Mouse (Mus musculus): ENCODE results near the gene Hoxa9.

Hoxa9 gene

DNA sequence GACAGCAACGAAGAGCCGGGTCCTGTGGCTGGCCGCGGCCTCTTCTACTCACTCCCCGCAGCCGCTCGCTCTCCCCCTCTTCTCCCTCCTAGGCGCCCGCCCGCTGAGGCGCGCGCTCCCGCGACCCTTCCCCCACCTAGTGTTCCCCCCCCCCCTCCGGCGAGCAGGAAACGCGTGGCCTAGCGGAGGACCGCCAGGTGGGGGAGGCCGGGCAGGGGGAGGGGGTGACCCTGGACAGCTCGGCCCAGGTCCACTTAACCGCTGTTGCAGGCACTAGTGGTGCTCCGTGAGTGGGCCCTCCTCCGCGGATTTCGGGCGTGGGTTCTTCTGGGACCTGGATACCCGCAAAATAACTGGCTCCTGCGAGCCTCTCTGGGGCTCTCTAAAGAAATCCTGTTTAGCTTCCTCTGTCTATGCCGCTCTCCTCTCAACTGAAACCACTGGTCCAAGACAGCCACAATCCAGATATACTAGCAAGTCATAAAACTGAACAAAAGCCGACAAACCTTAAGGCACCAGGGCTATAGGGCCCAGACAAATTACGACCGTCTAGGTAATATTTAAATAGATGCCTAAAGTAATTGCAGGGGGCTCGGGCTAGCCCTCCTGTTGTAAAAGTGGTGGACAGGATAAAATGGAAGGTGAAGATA lies at the start of gene Hoxa9:
TSS of gene Hoxa9 (minus strand) at position 574 of the 650 bp plus-strand sequence.
- DNase-seq: no peak

DNA sequence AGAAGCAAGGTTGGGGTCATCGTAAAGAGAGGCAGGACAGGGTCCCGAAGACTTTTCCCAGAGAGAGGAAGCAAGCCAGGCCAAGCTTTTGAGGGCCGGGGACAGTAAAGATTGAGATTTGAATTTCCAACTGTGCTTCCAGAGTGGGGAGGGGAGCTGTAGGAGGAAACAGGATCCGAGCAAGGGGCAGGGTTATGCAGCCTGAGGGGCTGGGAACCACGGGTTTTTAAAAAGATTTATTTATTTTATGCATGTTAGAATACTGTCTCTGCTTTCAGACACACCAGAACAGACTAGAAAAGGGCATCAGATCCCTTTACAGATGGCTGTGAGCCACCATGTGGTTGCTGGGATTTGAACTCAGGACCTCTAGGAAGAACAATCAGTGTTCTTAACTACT lies 46.0 kb upstream of the Hoxa9 start:
- DNase-seq: no peak

DNA sequence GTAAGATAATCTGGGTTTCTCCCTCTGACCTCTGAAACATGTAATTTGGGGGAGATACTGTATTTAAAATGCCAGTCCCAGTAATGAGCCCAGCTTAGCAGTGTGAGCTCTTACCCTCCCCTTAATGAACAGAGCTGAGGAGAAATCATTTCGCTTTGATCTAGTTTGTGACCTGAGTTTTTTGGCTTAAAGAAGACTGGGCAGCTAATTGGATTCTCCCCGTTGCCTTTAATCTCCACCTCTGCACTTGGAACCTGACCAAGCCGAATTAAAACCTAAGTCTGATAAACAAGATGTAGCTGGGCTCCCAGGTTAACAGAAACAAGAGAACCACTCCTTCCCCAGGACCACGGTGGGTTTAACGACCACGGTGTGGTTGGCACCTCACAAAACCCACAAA lies 45.5 kb upstream of the Hoxa9 start:
- no peak for DNase-seq

DNA sequence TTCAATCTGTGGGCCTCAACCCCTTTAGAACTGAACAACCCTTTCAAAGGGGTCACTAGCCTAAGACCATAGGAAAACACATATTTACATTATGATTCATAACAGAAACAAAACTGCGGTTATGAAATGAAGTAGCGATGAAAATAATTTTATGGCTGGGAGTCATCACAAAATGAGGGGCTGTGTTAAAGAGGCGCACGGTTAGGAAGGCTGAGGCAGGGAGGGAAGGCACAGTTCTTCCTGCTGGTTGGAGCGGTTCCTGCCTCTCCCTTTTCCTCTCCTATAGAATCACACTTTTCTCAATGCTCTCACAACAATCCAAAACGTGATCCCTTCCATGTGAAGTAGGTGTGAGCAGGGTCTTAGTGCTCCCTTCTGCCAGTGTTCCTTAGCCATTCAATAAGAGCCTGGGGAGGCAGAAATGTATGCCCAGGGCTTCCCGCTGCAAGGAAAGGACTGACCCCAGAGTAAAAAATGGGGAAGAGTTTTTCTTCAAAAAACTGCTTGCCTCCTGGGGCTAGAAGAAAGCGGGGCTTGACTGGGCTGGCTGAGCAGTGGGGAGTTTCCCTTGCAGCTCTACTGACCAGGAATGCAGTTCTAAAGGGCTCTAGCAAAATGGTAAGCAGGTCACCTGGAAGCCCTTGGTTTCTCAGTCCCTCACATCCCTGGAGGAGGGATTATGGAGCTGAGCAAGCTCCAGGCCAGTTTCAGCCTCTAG lies 44.8 kb upstream of the Hoxa9 start:
- no peak for DNase-seq

DNA sequence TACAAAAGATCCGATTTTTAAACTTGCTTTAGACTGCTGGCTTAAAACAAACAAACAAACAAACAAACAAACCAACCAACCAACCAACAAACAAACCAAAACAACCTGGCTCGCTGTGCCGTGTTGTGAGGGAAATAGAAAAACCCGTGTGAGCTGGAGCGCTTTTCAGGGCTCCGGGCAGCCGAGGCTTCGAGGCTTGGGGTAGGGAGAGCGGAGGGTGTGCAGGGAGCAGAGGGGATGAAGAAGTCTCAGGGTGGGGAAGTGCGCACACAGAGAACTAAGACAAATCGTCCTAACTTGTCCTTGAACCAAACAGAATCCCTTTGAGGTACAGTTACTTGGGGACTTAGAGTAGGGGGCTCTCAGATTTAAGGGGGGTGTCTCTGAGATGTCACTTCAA lies 43.7 kb upstream of the Hoxa9 start:
- DNase-seq: no peak

DNA sequence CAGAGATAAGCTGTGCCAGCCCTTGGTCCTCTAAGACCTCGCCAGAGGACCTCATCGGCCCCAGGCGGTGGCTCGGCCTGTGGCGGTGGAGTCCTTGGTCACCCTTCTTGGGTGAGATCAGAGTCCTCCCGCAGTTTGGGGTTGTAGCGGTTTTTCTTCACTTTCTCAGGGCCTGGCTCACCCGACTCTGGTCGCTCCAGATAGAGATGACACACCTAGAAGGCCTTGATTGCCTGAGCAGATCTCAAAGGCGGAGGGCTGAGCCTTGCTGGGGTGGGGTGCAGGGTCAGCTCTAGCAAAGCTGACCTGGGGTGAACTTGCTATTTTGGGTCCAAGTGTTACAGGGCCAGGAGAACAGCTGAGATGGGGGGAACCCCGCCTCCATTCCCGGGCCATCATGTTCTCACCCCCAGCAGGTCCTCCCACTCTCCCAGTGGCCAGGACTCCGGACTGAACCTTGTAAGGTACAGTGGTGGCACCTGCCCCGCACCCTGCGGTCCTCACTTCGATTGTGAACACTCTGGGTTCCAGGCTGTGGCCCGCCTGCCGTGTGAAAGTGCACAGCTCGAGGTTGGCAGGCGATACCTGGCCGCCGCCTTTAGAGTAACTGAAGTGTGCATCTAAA lies 42.9 kb upstream of the Hoxa9 start:
- DNase-seq: no peak

DNA sequence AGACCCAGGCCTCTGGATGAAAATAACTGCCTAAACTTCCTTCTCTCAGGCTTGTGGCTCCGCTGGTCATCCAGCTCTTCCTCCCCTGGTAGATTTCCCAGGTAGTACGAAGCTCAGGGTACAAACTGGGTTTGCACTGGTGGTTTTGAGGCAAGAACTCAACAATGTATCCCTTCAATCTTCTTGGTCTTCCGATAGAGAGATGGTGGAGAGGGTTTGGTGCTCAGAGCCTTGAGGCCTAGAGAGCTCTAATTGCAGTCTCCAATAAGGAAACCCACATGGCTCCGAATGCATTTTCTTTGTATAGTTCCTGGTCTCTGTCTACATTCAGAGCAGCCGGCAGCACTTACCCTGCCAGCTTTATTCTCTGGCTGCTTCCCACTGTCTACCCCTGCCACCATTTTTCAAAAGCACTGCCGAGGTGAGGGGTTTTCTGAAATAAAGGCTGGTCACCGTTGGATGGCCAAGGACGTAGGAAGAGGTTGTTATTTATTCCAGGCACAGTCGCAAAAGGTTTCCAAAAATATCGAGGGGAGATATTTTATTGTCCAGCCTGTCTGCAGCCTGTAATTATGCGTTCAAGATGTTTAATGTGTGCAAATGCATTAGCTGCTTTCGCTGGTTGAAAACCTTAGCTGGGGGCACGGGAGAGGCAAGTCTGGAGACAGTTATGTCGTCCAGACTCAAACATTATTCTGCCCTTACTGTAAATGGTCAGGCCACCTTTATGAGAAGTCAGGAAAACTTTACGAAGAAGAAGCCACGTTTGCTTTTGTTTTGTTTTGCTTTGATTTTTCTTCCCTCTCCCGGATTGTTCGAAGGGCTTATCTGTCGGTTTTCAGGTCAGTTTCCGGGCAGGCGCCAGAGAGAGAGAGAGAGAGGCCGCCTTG lies 42.1 kb upstream of the Hoxa9 start:
- no peak for DNase-seq

DNA sequence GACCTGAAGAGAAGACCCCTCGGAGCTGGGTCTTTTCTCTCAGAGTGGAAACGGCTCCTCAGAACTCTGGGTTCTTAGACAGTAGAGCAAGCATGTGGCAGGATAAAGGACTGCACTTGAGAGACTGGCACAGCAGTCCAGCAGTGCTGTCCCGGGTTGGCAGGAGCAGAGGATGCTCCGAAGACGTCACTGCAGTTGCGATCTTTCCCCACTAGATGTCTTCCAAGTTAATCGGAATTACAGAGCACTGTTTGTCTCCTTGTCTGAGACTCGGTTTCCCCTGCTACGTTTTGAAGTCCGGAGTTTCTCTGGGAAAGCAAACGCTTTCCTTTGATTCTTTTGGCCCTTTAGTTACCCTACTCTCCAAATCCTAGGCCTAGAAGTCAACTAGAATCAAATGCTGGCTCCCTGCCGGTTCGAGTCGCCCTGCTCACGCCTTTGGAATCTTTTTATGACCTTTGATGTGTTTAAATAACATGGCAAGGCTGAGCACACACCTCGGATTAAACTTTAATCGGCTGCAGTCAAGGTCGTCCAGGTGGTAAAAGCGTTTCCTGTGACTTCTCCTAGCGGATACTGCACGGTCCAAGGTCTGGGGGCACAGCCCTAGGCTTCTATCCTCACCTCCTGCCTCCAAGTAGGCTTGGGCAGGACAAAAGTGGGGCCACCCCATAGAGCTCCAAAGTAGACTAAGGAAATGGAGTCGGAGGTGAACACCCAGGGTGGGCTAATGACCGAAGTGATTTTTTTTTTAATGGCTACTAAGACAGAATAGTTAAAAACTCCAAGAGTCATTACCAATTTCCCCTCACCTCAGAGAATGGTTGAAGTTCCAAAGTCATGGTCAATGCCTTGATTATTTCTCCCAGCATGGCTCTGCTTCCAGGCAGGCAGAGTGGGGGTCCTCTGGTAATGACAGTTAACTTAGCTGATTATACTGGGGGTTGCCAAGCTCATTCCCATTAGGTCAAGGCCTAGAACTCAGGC lies 39.9 kb upstream of the Hoxa9 start:
- DNase-seq: peak; percentile 68

DNA sequence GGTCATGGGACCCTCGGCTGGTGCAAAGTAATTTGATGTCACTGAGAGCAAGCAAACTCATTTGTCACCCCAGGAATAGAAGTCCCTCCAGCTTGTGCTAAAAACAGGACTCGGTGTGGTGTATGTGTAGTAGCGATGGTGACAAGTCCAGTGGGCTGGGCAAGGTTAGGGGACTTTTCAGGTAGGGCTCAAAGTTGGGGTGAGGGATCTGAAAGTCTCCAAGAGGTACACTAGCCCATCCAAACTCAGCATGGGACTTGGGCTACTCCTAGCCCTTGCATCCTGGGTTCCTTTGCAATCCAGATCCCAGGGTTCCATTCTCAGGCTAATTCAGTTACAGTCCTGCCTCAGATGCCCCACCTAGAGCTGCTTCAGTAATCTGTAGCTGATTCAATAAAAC lies 37.9 kb upstream of the Hoxa9 start:
- DNase-seq: no peak

DNA sequence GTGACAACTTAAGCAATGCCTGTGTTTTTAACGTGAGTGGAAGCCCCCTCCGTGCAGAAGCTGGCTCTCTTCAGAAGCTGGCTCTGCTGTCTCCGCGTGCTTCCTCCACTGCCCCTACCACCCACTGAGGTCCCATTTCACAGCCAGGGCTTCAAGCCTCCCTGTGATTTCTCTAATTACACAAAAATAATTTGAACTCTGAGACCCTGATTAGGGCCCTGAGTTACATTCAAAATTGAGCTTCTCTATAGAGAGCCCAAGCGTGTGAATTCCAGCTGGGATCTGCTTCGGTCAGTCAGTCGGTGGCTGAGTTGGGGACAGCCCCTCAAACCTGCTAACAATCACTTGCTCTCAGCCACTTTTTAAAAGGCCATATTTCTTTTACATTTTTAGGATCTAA lies 37.5 kb upstream of the Hoxa9 start:
- no peak for DNase-seq

DNA sequence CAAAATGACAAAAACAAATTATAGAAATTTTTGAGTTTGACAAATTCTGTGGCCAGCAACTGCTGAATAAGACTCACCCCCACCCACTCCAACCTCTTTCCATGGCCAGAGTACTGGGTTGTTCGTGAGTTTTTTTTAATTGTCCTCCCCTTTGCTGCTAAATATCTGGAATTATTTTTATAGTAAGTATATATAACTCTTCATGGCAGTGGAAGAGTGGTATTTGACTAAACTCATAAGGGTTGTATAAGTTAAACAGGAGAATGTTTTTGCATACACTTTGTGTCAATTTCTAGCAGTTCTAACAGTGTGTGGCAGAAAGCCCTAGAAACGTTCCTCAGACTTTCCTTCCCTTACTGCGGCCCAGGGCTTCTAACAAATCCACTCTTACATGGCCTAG lies 36.8 kb upstream of the Hoxa9 start:
- no peak for DNase-seq

DNA sequence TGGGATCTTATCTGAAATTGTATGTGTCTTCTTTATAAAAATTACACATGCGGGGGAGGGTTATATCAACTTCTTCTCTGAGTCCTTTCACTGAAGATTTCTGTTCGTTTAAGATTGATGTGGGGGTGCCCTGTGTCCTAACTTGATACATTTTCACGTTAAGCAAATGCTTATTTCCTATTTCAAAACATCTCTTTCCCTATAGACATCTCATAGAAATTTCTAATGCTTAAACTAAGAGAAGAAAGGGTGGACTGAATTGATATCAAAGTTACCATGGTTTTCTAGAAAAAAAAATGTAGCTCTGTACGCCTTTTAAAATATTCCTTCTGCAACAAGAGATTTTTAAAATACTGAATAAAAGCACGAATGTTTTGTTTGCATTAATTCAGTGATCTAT lies 36.3 kb upstream of the Hoxa9 start:
- no peak for DNase-seq

DNA sequence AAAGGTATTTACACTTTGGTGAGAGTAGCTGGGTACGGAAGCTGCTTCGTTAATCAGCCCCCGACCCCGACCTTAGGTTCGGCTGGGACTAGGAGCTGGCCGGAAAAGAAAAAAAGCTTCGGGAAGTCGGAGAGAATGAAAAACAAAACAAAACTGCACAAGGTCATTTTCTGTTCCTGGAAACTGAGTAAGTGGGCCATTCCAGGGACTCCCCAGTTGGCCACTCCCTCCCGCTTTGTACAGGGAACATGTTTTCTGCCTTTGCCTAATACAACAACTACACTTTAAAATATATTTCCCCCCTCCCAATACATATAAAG lies 35.7 kb upstream of the Hoxa9 start:
- no peak for DNase-seq

DNA sequence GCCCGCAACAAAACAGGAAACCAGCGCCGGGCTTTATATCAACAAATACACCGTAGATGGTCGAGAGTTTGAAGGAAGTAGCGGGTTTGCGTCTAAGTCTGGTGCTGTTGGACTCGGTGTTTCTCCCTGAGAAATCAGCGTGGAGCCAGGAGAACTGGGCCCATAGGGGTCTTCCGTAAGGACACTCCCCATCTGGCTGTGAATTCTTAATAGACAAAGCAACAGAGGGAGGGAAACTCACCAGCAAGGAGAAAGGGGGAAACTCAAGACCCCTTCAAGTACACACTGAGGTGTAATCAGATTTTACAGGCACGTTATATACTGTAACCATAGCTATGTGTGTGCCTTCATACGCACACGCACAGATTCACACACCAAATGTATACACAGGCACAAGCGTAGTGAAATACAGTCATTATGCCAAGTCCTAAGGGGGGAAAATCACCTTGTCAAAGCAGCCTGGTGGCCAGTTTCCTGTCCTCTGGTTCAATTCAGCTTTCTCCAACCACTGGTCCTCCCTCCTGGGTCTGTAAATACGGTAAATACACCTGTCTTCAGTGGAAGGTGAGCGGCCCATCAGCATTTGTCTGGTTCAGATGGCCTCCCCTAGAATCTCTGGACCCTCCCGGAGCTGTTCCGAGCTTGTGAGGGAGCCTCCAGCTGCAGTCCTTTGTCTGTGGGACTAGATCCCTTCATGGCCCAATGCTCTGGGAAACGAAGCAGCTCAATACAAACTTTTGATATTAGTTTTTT lies 35.2 kb upstream of the Hoxa9 start:
- no peak for DNase-seq

DNA sequence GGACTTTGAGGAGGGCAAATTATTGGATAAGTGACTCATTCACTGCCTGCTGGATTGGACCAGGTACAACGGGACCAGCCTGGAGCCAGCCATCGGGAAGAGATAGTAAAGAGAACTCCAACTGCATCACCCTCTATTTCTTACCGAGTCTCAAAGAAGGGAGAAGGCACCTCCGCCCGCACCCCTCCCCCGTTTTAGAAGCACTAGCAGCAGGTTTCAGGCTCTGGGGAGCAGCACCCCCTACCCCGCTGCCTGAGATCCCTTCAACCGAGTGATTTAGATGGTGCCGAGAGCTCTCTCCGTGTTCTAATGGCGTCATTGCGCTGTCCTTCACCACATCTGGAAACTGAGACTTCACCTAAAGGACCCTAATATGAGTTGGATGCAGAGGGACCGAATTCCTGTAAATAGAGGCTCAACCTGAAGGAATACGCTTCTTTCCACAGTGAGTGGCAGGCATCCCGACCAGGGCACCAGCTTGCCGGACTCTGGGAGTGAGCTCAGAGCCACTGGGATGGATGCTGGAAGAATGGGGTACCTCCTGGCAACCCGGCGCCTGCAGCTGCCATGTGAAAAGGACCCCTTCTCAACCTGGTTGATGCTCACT lies 34.5 kb upstream of the Hoxa9 start:
- DNase-seq: no peak

DNA sequence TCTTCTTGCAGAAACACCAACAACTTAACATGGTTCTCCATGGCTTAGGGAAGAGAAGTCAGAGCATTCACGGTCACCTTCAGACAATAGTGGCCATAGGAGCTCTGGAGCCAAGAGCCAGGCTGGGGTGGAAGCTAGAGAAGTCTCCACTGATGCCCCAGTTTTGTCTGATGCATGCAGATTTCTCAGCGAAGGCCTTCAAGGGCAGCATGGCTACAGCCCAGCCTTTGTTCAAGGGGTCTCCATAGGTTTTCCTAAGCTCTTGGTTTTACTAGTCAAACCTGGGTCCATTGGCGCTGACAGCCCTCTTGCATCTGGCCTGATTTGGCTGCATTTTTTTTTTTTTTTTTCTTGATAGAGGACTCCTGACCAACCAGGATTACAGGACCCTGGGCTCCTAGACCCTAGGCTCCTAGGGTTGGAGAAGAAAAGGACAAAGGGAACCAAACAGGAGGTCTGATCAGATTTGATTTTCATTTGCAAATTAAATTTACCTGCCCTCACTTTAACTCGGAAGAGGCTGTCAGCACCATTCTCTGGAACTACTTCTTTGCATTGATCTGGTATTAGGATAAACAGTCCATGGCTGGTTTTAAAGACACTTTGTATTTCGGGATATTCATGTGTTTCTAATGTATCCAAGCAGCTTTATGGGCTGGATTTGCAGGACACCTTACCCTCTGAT lies 33.4 kb upstream of the Hoxa9 start:
- no peak for DNase-seq

DNA sequence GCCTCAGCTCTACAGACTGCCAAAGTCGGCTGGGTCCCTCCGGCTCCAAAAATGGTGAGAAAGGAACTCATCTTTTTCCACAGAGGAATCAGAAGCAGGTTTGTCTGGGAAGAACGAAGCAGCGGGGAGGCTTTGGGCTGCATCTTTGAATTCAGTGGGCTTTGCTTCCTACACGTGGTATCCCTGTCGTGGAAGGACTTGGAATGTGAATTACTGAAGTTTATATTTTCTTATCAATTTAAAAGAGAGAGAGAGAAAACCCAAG lies 32.4 kb upstream of the Hoxa9 start:
- no peak for DNase-seq

DNA sequence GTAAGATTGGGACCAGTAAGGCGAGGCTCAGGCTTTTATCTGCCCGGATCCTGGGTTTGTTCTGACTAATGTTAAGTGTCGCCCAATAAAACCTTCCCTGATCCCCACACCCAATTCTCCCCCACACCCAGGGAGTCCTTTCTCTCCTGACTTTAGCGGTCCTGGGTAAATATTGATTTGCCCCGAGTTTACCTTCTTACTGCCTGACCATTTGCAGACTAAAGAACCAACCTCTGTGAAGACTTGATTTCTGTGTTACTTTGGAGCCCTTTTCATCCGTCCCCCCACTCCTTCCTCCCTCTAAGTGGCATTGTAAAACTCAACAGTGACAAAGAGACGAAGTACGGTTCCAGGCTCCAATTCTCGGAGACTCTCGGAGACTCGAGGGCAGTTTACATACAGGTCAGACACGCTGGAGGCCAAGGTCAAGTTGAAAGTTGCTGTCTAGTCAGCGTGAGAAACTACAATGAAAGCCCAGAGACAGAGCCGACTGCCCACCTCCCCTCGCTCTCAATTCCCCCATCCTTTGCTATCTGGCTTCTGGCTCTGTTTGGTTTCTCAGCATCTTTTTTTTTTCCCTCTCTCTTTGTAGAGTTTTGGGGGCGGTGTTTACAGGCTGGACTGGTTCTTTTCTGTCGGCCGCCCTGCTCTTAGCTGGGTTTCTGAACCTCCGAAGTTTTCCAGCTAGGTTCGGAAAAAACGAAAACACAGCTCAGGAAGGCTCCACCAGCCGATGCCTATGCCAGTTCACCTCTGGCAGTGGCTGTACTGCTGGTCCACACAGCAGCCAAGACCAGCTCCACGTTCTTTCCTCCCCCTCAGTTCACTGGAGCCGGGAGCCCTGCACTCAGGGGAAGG lies 31.8 kb upstream of the Hoxa9 start:
- DNase-seq: no peak

DNA sequence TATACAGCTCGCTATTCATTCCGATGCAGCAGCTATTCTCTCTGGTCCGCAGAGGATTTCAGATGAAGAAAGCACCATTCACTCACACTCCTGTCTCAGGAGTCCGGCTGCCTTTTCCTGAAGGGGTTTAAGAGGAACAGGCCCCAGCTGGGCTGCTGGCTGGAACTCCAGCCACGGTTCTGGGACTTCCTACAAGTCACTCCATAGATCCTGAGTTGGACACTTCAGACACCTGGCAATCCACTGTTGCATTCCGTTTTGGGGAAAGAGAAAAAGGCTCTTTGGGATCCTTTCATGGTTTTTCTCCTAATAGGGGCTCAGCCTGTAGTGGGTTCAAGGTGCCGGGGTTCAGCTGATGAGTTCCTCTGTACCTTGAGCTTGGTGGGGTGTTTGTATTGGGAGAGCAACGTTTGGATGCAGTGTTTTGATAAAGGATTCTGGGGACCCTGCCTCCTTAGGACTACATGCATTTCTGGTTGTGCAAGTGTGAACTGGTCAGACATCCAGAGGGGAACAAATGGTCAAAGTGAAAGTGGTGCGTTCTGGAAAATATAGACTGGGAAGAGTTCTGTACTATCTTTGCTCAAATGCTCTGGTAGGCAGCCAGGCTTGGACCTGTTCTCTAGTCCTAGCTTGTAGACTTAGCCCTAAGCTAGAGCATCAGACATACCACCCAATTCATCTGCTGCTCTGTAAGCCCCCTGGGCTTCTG lies 31.0 kb upstream of the Hoxa9 start:
- no peak for DNase-seq
